Mouse (Mus musculus) NIH3T3 (cell line): ENCODE measurements around the gene Gm7075.
"Not testable (repeated sequence)": the region's sequence is repeated elsewhere in the genome, so short reads cannot be mapped to it uniquely, and the experiment has no call there.

Source experiments
- DNase-seq: peaks from one replicate; pipeline ENCODE4 v3.0.0-alpha.2; 2012; ENCODE audit warnings: low read depth

Gene Gm7075

GRCm38 (mm10) chr10:63417061-63417460, 4.5 kb downstream of the Gm7075 start:
- no peak for DNase-seq

- no peak for DNase-seq
Observed at GRCm38 (mm10) chr10:63415850-63416249, 5.7 kb downstream of the Gm7075 start.

- DNase-seq = no peak
Observed at GRCm38 (mm10) chr10:63415287-63415686, 6.3 kb downstream of the Gm7075 start.

- DNase-seq = no peak
Observed at GRCm38 (mm10) chr10:63412756-63413155, 8.8 kb downstream of the Gm7075 start.

DNA sequence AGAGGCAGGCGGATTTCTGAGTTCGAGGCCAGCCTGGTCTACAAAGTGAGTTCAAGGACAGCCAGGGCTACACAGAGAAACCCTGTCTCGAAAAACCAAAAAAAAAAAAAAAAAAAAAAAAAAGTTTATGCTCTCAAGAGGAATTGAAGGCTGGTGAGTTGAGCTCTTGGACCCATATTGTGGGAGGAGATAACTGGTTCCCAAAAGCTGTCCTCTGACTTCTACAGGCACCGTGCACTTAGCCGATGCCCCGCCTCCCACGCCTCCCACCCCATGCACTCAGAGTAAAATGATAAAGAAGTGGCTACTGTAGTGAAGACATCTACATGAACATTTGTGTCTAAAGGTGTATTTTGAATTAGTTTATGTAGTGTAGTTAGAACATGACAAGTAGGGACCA, 9.9 kb downstream of the Gm7075 start:
- DNase-seq = not testable (repeated sequence)

- peak; percentile 41 for DNase-seq
Observed at GRCm38 (mm10) chr10:63410162-63410956, 11.2 kb downstream of the Gm7075 start.

- no peak for DNase-seq
Observed at GRCm38 (mm10) chr10:63403636-63404035, 18.0 kb downstream of the Gm7075 start.

DNA sequence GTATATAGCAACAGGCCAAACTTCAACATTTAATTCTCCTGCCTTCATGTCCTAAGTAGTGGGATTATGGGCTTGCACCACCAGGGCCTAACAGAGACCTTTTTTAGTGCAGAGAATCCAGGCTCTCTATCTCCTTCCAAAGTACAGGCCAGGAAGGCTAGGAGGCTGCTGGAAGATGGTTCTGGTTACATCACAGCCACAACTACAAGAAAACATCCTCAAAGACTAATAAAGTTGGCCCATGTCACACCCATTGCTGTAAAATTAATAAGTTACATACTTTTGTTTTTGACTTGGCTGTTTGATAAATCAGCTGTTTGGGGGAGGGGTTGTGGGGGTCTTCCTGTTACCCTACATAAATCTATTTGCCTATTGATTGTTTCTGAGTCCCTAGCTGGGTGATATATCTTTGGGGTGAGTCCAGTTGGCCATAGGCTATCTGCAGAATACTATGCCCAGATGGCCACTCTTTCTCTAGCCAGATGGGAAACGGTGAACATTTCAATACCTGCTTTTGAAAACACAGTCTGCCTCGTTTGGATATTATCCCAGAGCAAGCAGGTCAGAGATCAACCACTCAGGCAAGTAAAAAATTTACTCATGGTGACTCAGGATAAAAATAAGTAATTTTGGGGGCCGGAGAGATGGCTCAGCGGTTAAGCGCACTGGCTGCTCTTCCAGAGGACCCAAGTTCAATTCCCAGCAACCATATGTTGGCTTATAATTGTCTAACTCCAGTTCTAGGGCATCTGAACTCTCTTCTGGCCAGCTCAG, 18.7 kb downstream of the Gm7075 start:
- DNase-seq = no peak

DNA sequence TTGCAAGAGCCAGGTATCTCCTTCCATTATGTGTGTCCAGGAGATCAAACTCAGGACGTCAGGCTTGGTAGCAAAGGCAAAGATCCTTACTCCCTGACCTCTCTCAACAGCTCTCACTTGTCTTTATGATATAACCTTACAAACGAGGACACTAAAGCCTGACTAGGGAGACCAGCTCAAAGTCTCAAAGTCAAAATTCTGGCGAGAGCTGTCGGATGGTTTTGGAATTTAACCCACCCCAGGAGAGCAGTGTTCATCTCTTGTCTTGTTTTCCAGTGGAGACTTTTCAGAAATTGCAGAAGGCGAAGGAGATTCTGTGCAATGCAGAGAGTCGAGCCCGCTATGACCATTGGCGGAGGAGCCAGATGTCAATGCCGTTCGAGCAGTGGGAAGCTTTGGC, 24.6 kb downstream of the Gm7075 start:
- DNase-seq = no peak

DNA sequence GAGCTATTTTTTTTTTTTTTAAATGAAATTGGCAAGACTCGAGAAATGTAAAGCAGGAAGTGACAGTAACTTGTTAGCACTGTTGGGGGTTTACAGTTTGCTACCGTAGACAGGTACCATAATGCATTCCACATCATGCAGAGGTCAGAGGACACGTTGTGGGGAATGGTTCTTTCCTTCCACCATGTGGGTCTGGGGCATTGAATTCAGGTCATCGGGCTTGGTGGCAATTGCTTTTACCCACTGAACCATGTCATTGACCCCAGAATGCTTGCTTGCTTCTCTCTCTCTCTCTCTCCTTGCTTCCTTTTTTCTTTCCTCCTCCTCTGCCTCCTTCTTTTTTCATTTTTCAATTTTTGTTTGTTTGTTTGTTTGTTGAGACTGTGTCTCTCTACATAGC, 32.6 kb downstream of the Gm7075 start:
- no peak for DNase-seq

- no peak for DNase-seq
Observed at GRCm38 (mm10) chr10:63386991-63387390, 34.6 kb downstream of the Gm7075 start.

DNA sequence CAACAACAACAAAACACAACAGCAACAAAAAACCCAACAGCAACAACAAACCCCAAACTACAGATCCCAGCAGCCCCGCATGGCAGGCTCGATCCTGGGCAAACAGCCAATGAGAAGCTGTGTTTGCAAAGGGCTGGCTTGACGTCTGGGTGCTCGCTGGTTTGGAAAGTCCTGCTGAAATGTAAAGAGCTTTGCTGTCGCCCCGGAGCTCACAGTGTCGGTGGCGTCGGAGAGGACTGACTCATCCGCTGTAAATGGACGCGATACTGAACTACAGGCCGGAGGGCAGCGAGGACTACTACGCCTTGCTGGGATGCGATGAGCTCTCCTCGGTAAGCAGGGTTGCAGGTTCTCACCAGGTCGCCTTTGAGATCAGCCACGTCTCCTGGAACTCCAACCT, 35.1 kb downstream of the Gm7075 start:
- peak; percentile 86 for DNase-seq

- not testable (repeated sequence) for DNase-seq
Observed at GRCm38 (mm10) chr10:63385897-63386296, 35.7 kb downstream of the Gm7075 start.

- peak; percentile 98 for DNase-seq
Observed at GRCm38 (mm10) chr10:63382372-63383279, 39.0 kb downstream of the Gm7075 start, which contains the start of gene Dnajc12. Dnajc12 (plus strand) TSS chr10:63382443.

- DNase-seq = no peak
Observed at GRCm38 (mm10) chr10:63381498-63382280, 39.9 kb downstream of the Gm7075 start, which contains the start of gene Sirt1. Sirt1 (minus strand) TSS chr10:63381704.

- DNase-seq = no peak
Observed at GRCm38 (mm10) chr10:63378948-63379680, 42.5 kb downstream of the Gm7075 start.

DNA sequence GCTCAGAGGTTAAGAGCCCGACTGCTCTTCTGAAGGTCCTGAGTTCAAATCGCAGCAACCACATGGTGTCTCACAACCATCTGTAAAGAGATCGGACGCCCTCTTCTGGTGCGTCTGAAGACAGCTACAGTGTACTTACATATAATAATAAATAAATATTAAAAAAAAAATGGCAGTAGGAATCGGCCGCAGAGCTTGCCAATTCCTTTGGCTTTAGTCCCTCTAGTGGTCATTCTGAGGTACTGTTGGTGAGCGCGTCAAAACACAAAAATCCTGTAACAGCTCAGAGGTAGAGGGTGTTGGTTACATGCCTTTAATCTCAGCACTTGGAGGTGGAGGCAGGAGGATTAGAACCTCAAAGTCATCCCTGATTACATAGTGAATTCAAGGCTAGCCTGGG, 44.1 kb downstream of the Gm7075 start:
- DNase-seq = peak; percentile 90

DNA sequence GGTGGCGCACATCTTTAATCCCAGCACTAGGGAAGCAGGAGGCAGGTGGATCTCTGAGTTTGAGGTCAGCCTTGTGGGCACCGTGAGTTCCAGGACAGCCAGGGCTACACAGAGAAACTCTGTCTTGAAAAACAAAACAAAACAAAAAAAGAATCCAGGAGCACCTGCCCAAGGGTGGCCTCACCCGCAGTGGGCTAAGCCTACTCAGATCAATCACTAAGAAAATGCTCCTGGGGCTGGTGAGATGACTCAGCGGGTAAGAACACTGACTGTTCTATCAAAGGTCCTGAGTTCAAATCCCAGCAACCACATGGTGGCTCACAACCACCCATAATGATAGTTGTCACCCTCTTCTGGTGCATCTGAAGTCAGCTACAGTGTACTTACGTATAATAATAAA, 45.3 kb downstream of the Gm7075 start:
- DNase-seq = no peak
